Mouse (Mus musculus): ENCODE measurements at regions not wholly inside any gene's neighbourhood (a gene's known extent, or its start where the extent isn't known, plus 50 kb on each side); places are given as distances from the start of the nearest gene placed in this dataset.

- no peaks in the 10 kb centered on the region for H3K27me3 ChIP-seq (ENCODE audit: insufficient read depth, low read length)
- H3K4me1 ChIP-seq (ENCODE audit: insufficient read depth) = no peaks in the 10 kb centered on the region
- ATAC-seq (ENCODE audit: insufficient read depth) (no peak; the same call in 1 of the 2 replicates), DNase-seq (peak; percentile 76)
- 58% methylated on average over 4 of the region's 4 CpGs for WGBS
- no peak overlapping the region for H3K4me3 ChIP-seq (ENCODE audit: low read depth, low read length)
- H3K9ac ChIP-seq = no peak overlapping the region
- H3K36me3 ChIP-seq (ENCODE audit: insufficient read depth) = no peaks in the 10 kb centered on the region
- no peak for TF ChIP-seq CTCF (IDR thresholded peaks at IDR 0.05; ENCODE audit: low read depth)
- H3K27ac ChIP-seq (ENCODE audit: low read depth) = no peak overlapping the region
- H3K4me2 ChIP-seq = no peak overlapping the region
- no peaks in the 10 kb centered on the region for H3K9me3 ChIP-seq (ENCODE audit: low read depth, low read length)
These were observed 83.7 kb downstream of the Asb9 start for GRCm38 (mm10) chrX:164589874-164590273.

All from lung, embryonic 14.5 days (tissue).